Mouse (Mus musculus) left cerebral cortex, adult 2 months (tissue): ENCODE measurements at regions not wholly inside any gene's neighbourhood (a gene's known extent, or its start where the extent isn't known, plus 50 kb on each side); places are given as distances from the start of the nearest gene placed in this dataset.
"Not testable (repeated sequence)": the region's sequence is repeated elsewhere in the genome, so short reads cannot be mapped to it uniquely, and the experiment has no call there.

Experiments
- DNase-seq, 2 experiments: peaks; one replicate each; pipeline ENCODE4 v3.0.0; 2021 to 2022; ENCODE audit warnings: low spot score in 2 of 2, mixed read lengths in 1 of 2; ENCODE audit errors: extremely low spot score in 1 of 2
- H3K27ac ChIP-seq: fragments of 200-600 bp; 2 replicates; pipeline ENCODE4 v1.8.1; 2022
- H3K4me3 ChIP-seq: fragments of 200-600 bp; 2 replicates; pipeline ENCODE4 v1.8.1; 2022
- CTCF ChIP-seq: fragments of 200-600 bp; IDR thresholded peaks from 2 replicates; pipeline ENCODE4 v1.8.1; 2022; ENCODE audit warnings: antibody characterized with exemption, mild to moderate bottlenecking, moderate library complexity
- intact Hi-C: fragments of 180-260 bp; cut with DNase I; formaldehyde crosslinking; loops from one replicate; pipeline ENCODE4 v1.15.1; 2025

DNA sequence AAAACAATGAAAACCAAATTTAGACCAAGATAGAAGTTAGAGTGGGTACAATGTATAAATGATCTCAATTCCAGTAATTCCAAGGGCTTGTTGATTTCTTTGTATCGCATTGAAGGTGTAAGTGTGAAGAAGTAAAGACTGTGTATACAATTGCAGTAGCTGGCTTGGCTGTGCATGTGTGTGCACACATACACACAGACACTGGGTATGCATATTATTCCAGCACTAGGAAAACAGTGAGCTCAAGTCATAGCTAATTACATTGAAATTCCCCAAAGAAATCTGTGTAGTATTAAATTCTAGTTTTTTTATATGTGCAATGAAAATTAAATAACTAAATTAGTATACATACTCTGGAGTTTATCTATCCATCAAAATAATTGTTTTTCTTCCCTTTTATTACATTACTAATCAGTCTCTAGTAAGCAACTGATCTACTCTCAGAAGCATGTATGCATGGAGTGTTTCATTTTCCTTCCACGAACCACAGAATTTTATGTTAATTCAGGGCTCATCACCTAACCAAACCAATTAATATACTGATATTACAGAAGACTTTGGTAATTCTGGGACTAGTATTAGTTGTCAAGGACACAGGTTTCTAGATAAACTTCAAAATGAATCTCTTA lies 56.5 kb downstream of the Gm8797 start:
- intact Hi-C loops: no loop called here
- Histone ChIP-seq H3K27ac (no peak overlapping the region), H3K4me3 (no peak overlapping the region)
- DNase-seq: no peak
- TF ChIP-seq CTCF: no peak

DNA sequence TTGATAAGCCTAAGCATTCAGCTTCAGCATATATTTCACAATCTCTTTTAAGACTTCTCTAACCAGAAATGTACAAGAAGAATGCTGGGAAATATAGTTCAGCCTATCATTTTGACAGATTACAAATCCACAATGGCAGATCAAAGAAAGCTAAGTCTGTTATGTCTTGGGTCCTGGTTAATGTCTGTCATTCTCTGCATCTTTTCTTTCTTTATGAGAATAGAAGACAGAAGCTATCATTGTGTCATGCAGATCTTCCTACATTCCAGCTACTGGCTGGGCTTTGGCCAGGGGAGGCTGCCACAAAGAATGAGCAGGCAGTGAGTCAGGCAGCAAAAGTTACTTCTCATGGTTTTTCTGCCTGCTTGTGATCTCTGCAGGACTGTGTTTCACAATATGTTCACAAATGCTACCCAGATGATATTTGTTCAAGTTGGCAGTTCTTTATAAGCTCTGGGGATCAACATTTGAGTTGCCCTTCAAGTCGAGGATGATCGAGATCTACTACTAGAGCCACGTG lies 60.5 kb downstream of the Gm8797 start:
- Histone ChIP-seq H3K27ac (no peak overlapping the region), H3K4me3 (no peak overlapping the region)
- DNase-seq: no peak
- no peak for TF ChIP-seq CTCF
- intact Hi-C loops: no loop called here

DNA sequence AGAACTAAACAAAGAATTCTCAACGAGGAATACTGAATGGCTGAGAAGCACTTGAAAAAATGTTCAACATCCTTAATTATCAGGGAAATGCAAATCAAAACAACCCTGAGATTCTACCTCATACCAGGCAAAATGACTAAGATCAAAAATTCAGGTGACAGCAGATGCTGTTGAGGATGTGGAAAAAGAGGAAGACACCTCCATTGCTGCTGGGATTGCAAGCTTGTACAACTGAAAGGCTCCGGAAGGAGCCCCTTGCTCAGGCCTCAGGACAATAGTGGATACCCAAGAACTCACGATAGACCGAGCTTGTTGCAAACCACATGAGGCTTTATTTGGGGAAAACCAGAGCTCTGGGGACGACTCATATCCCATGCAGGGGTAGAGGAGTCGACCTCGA lies 69.6 kb downstream of the Gm8797 start:
- intact Hi-C loops, H3K27ac ChIP-seq, DNase-seq, H3K4me3 ChIP-seq: not testable (repeated sequence)

- H3K27ac ChIP-seq, intact Hi-C loops, H3K4me3 ChIP-seq: not testable (repeated sequence)
- peak; percentile 100 for DNase-seq
Measured at GRCm38 (mm10) chr3:5860237-5860636, 109.6 kb downstream of the Gm8797 start.

GRCm38 (mm10) chr3:5870407-5870806 lies 119.8 kb downstream of the Gm8797 start:
- Histone ChIP-seq H3K27ac (no peak overlapping the region), H3K4me3 (no peak overlapping the region)
- no peak for TF ChIP-seq CTCF
- intact Hi-C loops: no loop called here
- DNase-seq: no peak

DNA sequence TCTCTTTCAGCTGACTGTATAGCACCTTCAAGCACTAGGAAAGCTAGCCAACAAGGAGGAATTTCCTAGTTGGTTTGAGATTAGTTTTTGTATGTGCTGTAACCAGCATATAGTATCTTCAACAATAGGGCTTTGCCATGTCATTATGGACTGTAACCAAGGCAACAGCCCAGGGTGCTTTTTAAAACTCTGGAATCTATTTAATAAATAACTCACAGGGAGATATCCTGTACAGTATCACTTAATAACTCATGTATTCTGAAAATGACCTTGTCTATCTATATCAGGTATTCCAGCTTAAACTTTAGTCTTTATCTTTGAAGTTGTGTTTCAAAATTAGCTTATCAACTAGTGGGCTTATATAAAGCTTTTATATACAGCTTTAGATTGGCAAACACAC lies 128.5 kb downstream of the Gm8797 start:
- no peak overlapping the region for H3K27ac ChIP-seq
- DNase-seq: no peak
- no peak for TF ChIP-seq CTCF
- intact Hi-C loops: no loop called here
- no peak overlapping the region for H3K4me3 ChIP-seq

DNA sequence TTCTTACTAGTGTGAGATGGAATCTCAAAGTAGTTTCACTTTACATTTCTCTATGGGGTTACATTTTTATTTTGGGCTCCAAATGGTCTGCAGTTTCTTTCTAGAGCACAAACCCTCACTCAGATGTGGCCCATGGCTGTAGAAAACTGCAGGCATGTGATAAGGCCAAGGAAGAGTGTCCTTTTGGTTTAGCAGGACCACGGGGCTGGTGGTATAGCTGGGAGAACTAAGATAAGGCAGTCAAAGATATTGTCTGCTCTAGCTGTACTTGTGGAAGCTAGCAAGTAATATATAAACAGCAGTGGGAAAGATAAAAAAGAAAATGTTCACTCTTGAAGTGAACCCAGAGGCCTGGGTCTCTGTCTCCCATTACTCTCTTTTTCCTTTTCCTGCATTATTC lies 166.9 kb downstream of the Gm8797 start:
- Histone ChIP-seq H3K27ac (no peak overlapping the region), H3K4me3 (no peak overlapping the region)
- TF ChIP-seq CTCF: no peak
- no peak for DNase-seq
- intact Hi-C loops: no loop called here

DNA sequence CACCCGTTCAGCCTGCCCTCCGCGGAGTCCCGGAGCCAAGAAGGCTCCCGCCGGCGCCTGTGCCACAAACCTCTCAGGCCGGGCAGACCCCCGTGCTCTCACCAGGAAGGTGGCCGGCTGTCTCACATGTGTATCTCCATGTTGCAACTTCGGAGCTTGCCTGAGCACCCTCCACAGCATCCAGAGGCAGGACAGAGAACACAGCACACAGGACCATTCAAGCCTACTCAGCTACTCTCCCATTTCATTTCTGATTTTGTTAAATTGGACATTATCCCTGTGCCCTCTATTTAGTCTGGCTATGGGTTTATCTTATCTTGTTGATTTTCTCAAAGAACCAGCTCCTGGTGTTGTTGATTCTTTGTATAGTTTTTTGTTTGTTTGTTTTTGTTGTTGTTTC lies 199.6 kb downstream of the Gm8797 start:
- H3K27ac ChIP-seq, intact Hi-C loops, DNase-seq, H3K4me3 ChIP-seq: not testable (repeated sequence)

- intact Hi-C loops, H3K27ac ChIP-seq, DNase-seq: not testable (repeated sequence)
Measured at GRCm38 (mm10) chr3:5989011-5989645, 238.5 kb downstream of the Gm8797 start.

DNA sequence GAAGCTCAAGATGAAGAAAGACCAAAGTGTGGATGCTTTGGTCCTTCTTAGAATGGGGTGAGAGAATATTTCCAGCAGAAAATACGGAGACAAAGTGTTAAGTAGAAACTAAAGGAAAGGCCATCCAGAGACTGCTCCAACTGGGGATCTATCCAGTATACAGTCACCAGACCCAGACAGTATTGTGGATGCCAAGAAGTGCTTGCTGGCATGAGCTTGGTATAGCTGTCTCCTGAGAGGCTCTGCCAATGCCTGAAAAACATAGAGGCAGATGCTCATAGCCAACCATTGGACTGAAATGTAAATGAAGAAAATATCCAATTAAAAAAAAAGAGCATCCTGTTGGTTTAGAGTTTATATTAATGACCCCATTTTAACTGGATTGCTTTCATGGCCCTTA lies 253.8 kb downstream of the Gm8797 start:
- Histone ChIP-seq H3K4me3 (no peak overlapping the region), H3K27ac (no peak overlapping the region)
- DNase-seq: no peak
- intact Hi-C loops: no loop called here
- TF ChIP-seq CTCF: no peak

More at GRCm38 (mm10) chr3:5989011-5989645, 238.5 kb downstream of the Gm8797 start:
- H3K4me3 ChIP-seq: not testable (repeated sequence)

GRCm38 (mm10) chr3:6018749-6019148 lies 268.1 kb downstream of the Gm8797 start:
- Histone ChIP-seq H3K27ac (no peak overlapping the region), H3K4me3 (no peak overlapping the region)
- no peak for DNase-seq
- no peak for TF ChIP-seq CTCF
- intact Hi-C loops: no loop called here

GRCm38 (mm10) chr3:6041325-6041724 lies 290.7 kb downstream of the Gm8797 start:
- DNase-seq, intact Hi-C loops, H3K4me3 ChIP-seq, H3K27ac ChIP-seq: not testable (repeated sequence)

- no peak overlapping the region for H3K4me3 ChIP-seq
- intact Hi-C loops: no loop called here
- H3K27ac ChIP-seq: no peak overlapping the region
- DNase-seq: no peak
- TF ChIP-seq CTCF: no peak
Measured at GRCm38 (mm10) chr3:6049472-6050045, 299.0 kb downstream of the Gm8797 start.
